Mouse (Mus musculus) CD4-positive helper T cell, adult 2 months (primary cell): ENCODE data around the gene Pafah1b2.
A peak's percentile ranks its signal among the peaks of the same experiment; 100 is the strongest.

Experiments used
- DNase-seq: peaks from one replicate; pipeline ENCODE4 v3.0.0-alpha.2; 2012; ENCODE audit warnings: low read depth, missing footprints, low spot score

Pafah1b2 gene

GRCm38 (mm10) chr9:46026058-46026849 is 13.8 kb upstream of the Pafah1b2 start:
- DNase-seq = no peak

GRCm38 (mm10) chr9:46023591-46023990 is 11.1 kb upstream of the Pafah1b2 start:
- DNase-seq = no peak

GRCm38 (mm10) chr9:46019975-46020374 is 7.5 kb upstream of the Pafah1b2 start:
- no peak for DNase-seq

- DNase-seq = no peak
These were observed 5.8 kb upstream of the Pafah1b2 start for GRCm38 (mm10) chr9:46018316-46018715.

- no peak for DNase-seq
These were observed 3.9 kb upstream of the Pafah1b2 start for GRCm38 (mm10) chr9:46016417-46016816.

GRCm38 (mm10) chr9:46015831-46016230 is 3.3 kb upstream of the Pafah1b2 start:
- DNase-seq = no peak

- DNase-seq = peak; percentile 78
These were observed 2.6 kb upstream of the Pafah1b2 start for GRCm38 (mm10) chr9:46015081-46015551.

- DNase-seq = peak; percentile 67
These were observed 1.8 kb upstream of the Pafah1b2 start for GRCm38 (mm10) chr9:46014251-46014681.

GRCm38 (mm10) chr9:46013616-46014015 is 1.1 kb upstream of the Pafah1b2 start:
- no peak for DNase-seq

- peak; percentile 57 for DNase-seq
These were observed 608 bp upstream of the Pafah1b2 start for GRCm38 (mm10) chr9:46013009-46013586.

- no peak for DNase-seq
These were observed 1.2 kb downstream of the Pafah1b2 start for GRCm38 (mm10) chr9:46011094-46011970.

GRCm38 (mm10) chr9:46009669-46009983 is 2.9 kb downstream of the Pafah1b2 start:
- DNase-seq = no peak

- no peak for DNase-seq
These were observed 3.4 kb downstream of the Pafah1b2 start for GRCm38 (mm10) chr9:46008931-46009668.

GRCm38 (mm10) chr9:46006224-46006623 is 6.3 kb downstream of the Pafah1b2 start:
- no peak for DNase-seq

- DNase-seq = no peak
These were observed 8.0 kb downstream of the Pafah1b2 start for GRCm38 (mm10) chr9:46004529-46004928.

- DNase-seq = peak; percentile 58
These were observed 8.8 kb downstream of the Pafah1b2 start for GRCm38 (mm10) chr9:46003729-46004128.

GRCm38 (mm10) chr9:45999009-45999408 is 13.5 kb downstream of the Pafah1b2 start:
- DNase-seq = no peak

- DNase-seq = peak; percentile 37
These were observed 27.3 kb downstream of the Pafah1b2 start for GRCm38 (mm10) chr9:45985229-45985567.

GRCm38 (mm10) chr9:45984409-45985228 is 27.9 kb downstream of the Pafah1b2 start:
- peak; percentile 90 for DNase-seq

- peak; percentile 47 for DNase-seq
These were observed 28.6 kb downstream of the Pafah1b2 start for GRCm38 (mm10) chr9:45983676-45984408.
